Mouse (Mus musculus) megakaryocyte, embryonic 14.5 days (primary cell): ENCODE results near the gene Ap1ar. TPM values are rescaled to one million over a fixed set of nuclear protein-coding genes. Genes with fewer than 3 reads are reported as not detected.
"Not testable (repeated sequence)": the region's sequence is repeated elsewhere in the genome, so short reads cannot be mapped to it uniquely, and the experiment has no call there.

Experiments used
- H3K27me3 ChIP-seq: replicated peaks from 2 replicates; pipeline ENCODE3; 2012; ENCODE audit warnings: inconsistent platforms
- H3K36me3 ChIP-seq: replicated peaks from 2 replicates; pipeline ENCODE3; 2012; ENCODE audit warnings: low read length, inconsistent platforms, mixed read lengths
- H3K4me1 ChIP-seq: 2 replicates; pipeline ENCODE4 v1.6.1; 2012; ENCODE audit warnings: inconsistent platforms
- H3K4me3 ChIP-seq: replicated peaks from 2 replicates; pipeline ENCODE3; 2012; ENCODE audit warnings: moderate library complexity, mild to moderate bottlenecking, inconsistent platforms
- H3K9me3 ChIP-seq: 2 replicates; pipeline ENCODE4 v1.6.1; 2012; ENCODE audit warnings: inconsistent platforms
- FLI1 ChIP-seq: IDR thresholded peaks from 2 replicates; pipeline ENCODE4 v1.6.1; 2012; ENCODE audit warnings: low read length, inconsistent platforms, mixed read lengths
- GATA1 ChIP-seq: IDR thresholded peaks from 3 replicates; pipeline ENCODE4 v1.6.1; 2012; ENCODE audit warnings: mixed read lengths, low read length, inconsistent platforms, borderline replicate concordance
- polyA plus RNA-seq: library from polyadenylated mRNA; stranded (reverse); fragments of >175 nt; gene quantifications from 2 replicates; pipeline ENCODE4 v1.2.3, GENCODE M21; 2012; ENCODE audit warnings: low replicate concordance; ENCODE audit not compliant: insufficient read depth

The Ap1ar gene
- polyA plus RNA-seq, 1 experiment, result 27.8 TPM

GRCm38 (mm10) chr3:127789500-127790191 lies 47.7 kb downstream of the Ap1ar start, which contains the start of gene Tifa:
Gene Tifa (plus strand): TSS chr3:127789805.
- H3K4me3 ChIP-seq, result peak within 1 kb of the TSS; percentile 95
- H3K9me3 ChIP-seq, result peaks cover 7% of the 10 kb centered on the region
- H3K4me1 ChIP-seq, result peaks cover 68% of the 10 kb centered on the region
- no peaks in the 10 kb centered on the region for H3K27me3 ChIP-seq
- no peak for TF ChIP-seq GATA1
- TF ChIP-seq FLI1, result no peak
- H3K36me3 ChIP-seq, result peaks cover 34% of the 10 kb centered on the region

GRCm38 (mm10) chr3:127788919-127789318 lies 48.4 kb downstream of the Ap1ar start:
- peak overlapping the region; percentile 95 for H3K4me3 ChIP-seq

GRCm38 (mm10) chr3:127788038-127788437 lies 49.3 kb downstream of the Ap1ar start:
- peak overlapping the region; percentile 85 for H3K4me3 ChIP-seq
- H3K4me1 ChIP-seq, result peaks cover 72% of the 10 kb centered on the region
- peaks cover 3% of the 10 kb centered on the region for H3K9me3 ChIP-seq

More at GRCm38 (mm10) chr3:127788919-127789318, 48.4 kb downstream of the Ap1ar start:
- TF ChIP-seq FLI1 (no peak), GATA1 (no peak)
- Histone ChIP-seq H3K36me3 (peaks cover 27% of the 10 kb centered on the region), H3K9me3 (peaks cover 3% of the 10 kb centered on the region), H3K4me1 (peaks cover 70% of the 10 kb centered on the region), H3K27me3 (no peaks in the 10 kb centered on the region)

GRCm38 (mm10) chr3:127787032-127787431 lies 50.3 kb downstream of the Ap1ar start:
- Histone ChIP-seq H3K4me3 (peak overlapping the region; percentile 65), H3K4me1 (peaks cover 66% of the 10 kb centered on the region), H3K9me3 (peaks cover 3% of the 10 kb centered on the region), H3K27me3 (no peaks in the 10 kb centered on the region), H3K36me3 (peaks cover 15% of the 10 kb centered on the region)
- no peak for TF ChIP-seq FLI1
- TF ChIP-seq GATA1, result no peak

More at GRCm38 (mm10) chr3:127788038-127788437, 49.3 kb downstream of the Ap1ar start:
- TF ChIP-seq FLI1 (no peak), GATA1 (no peak)
- H3K27me3 ChIP-seq, result no peaks in the 10 kb centered on the region
- peaks cover 22% of the 10 kb centered on the region for H3K36me3 ChIP-seq

- H3K27me3 ChIP-seq, H3K4me3 ChIP-seq, H3K9me3 ChIP-seq: not testable (repeated sequence)
- Histone ChIP-seq H3K36me3 (peaks cover 14% of the 10 kb centered on the region), H3K4me1 (peaks cover 66% of the 10 kb centered on the region)
Measured at GRCm38 (mm10) chr3:127783680-127784079, 53.6 kb downstream of the Ap1ar start.

GRCm38 (mm10) chr3:127782921-127783320 lies 54.4 kb downstream of the Ap1ar start:
- Histone ChIP-seq H3K9me3 (peaks cover 3% of the 10 kb centered on the region), H3K36me3 (peaks cover 14% of the 10 kb centered on the region), H3K4me3 (no peak overlapping the region), H3K27me3 (no peaks in the 10 kb centered on the region), H3K4me1 (peaks cover 59% of the 10 kb centered on the region)
- TF ChIP-seq FLI1 (no peak), GATA1 (no peak)

- Histone ChIP-seq H3K9me3 (peaks cover 3% of the 10 kb centered on the region), H3K4me1 (peaks cover 44% of the 10 kb centered on the region), H3K36me3 (peaks cover 10% of the 10 kb centered on the region), H3K4me3 (no peak overlapping the region), H3K27me3 (no peaks in the 10 kb centered on the region)
- TF ChIP-seq GATA1, result no peak
- TF ChIP-seq FLI1, result no peak
Measured at GRCm38 (mm10) chr3:127780921-127781320, 56.4 kb downstream of the Ap1ar start.

- H3K4me1 ChIP-seq, result peaks cover 36% of the 10 kb centered on the region
- no peaks in the 10 kb centered on the region for H3K9me3 ChIP-seq
- TF ChIP-seq FLI1, result no peak
- TF ChIP-seq GATA1, result no peak
- peaks cover 3% of the 10 kb centered on the region for H3K36me3 ChIP-seq
- peak within 1 kb of the TSS; percentile 92 for H3K4me3 ChIP-seq
- no peaks in the 10 kb centered on the region for H3K27me3 ChIP-seq
Measured at GRCm38 (mm10) chr3:127780021-127780644, 57.2 kb downstream of the Ap1ar start, which contains the start of gene Alpk1. Gene Alpk1 (minus strand): TSS chr3:127780527.

GRCm38 (mm10) chr3:127769146-127769545 lies 68.2 kb downstream of the Ap1ar start:
- H3K9me3 ChIP-seq, result no peaks in the 10 kb centered on the region
- H3K4me3 ChIP-seq, result peak overlapping the region; percentile 56
- no peaks in the 10 kb centered on the region for H3K27me3 ChIP-seq
- TF ChIP-seq FLI1 (no peak), GATA1 (no peak)
- no peaks in the 10 kb centered on the region for H3K36me3 ChIP-seq
- no peaks in the 10 kb centered on the region; the same call in 1 of the 2 replicates for H3K4me1 ChIP-seq

- H3K4me1 ChIP-seq, result peaks cover 10% of the 10 kb centered on the region
- TF ChIP-seq FLI1, result no peak
- TF ChIP-seq GATA1, result no peak
- no peaks in the 10 kb centered on the region for H3K27me3 ChIP-seq
- H3K9me3 ChIP-seq, result no peaks in the 10 kb centered on the region
- H3K36me3 ChIP-seq, result no peaks in the 10 kb centered on the region
- no peak overlapping the region for H3K4me3 ChIP-seq
Measured at GRCm38 (mm10) chr3:127765971-127766370, 71.4 kb downstream of the Ap1ar start.

- Histone ChIP-seq H3K27me3 (no peaks in the 10 kb centered on the region), H3K4me1 (peaks cover 15% of the 10 kb centered on the region), H3K4me3 (no peak overlapping the region), H3K36me3 (no peaks in the 10 kb centered on the region), H3K9me3 (no peaks in the 10 kb centered on the region)
- TF ChIP-seq GATA1 (no peak), FLI1 (no peak)
Measured at GRCm38 (mm10) chr3:127764541-127764940, 72.8 kb downstream of the Ap1ar start.
